Mouse (Mus musculus) liver, embryonic 14.5 days (tissue): ENCODE results near the gene Zfp383. TPM values are rescaled to one million over a fixed set of nuclear protein-coding genes. Genes with fewer than 3 reads are reported as not detected.
"Not testable (repeated sequence)": the region's sequence is repeated elsewhere in the genome, so short reads cannot be mapped to it uniquely, and the experiment has no call there.

Source experiments
- ATAC-seq: fragments of 200-750 bp; cut with Nextera tagmentation; 2 replicates; pipeline ENCODE4 v1.8.0; 2017; ENCODE audit warnings: moderate number of reproducible peaks, mild to moderate bottlenecking, moderate library complexity; ENCODE audit not compliant: insufficient read depth
- DNase-seq, 3 experiments: peaks; one replicate each; pipeline ENCODE4 v3.0.0-alpha.2; 2012 to 2013; ENCODE audit warnings: low read depth in 3 of 3, low spot score in 3 of 3
- H3K27ac ChIP-seq: fragments of 300-500 bp; sonication (generic); 2 replicates; pipeline ENCODE4 v1.5.1; 2014; ENCODE audit warnings: moderate library complexity, mild to moderate bottlenecking, control low read depth, inconsistent platforms
- H3K27me3 ChIP-seq: fragments of 300-500 bp; sonication (generic); 2 replicates; pipeline ENCODE4 v1.6.1; 2014; ENCODE audit warnings: mild to moderate bottlenecking, low read length, moderate library complexity; ENCODE audit not compliant: control insufficient read depth, insufficient read depth
- H3K36me3 ChIP-seq: fragments of 300-500 bp; sonication (generic); replicated peaks from 2 replicates; pipeline ENCODE4 v1.6.1; 2014; ENCODE audit warnings: low read depth; ENCODE audit not compliant: control insufficient read depth, insufficient read depth
- H3K4me1 ChIP-seq, 2 experiments: fragments of 200-500 bp in 1 of 2; fragments of 300-500 bp in 1 of 2; sonication (generic) in 1 of 2; replicated peaks; 2 replicates each; pipeline ENCODE4 v1.6.1; 2012 to 2014; ENCODE audit warnings: antibody characterized with exemption in 1 of 2, inconsistent platforms in 1 of 2, low read length in 1 of 2; ENCODE audit not compliant: control insufficient read depth in 2 of 2, insufficient read depth in 2 of 2
- H3K4me2 ChIP-seq: fragments of 300-500 bp; sonication (generic); 2 replicates; pipeline ENCODE4 v1.6.1; 2014; ENCODE audit warnings: low read depth, mild to moderate bottlenecking, control low read depth, moderate library complexity
- H3K4me3 ChIP-seq, 2 experiments: fragments of 200-500 bp in 1 of 2; fragments of 300-500 bp in 1 of 2; sonication (generic) in 1 of 2; 2 replicates each; pipeline ENCODE4 v1.5.1; 2012 to 2014; ENCODE audit warnings: low read depth in 2 of 2, low read length in 2 of 2, mild to moderate bottlenecking in 2 of 2, control low read depth in 1 of 2, inconsistent platforms in 1 of 2, moderate library complexity in 1 of 2; ENCODE audit not compliant: insufficient read depth in 1 of 2
- H3K9ac ChIP-seq: fragments of 300-500 bp; sonication (generic); replicated peaks from 2 replicates; pipeline ENCODE4 v1.6.1; 2014; ENCODE audit warnings: mild to moderate bottlenecking, control low read depth, moderate library complexity
- H3K9me3 ChIP-seq: fragments of 300-500 bp; sonication (generic); 2 replicates; pipeline ENCODE4 v1.6.1; 2016; ENCODE audit warnings: low read length, mixed read lengths; ENCODE audit not compliant: control insufficient read depth
- CTCF ChIP-seq: IDR thresholded peaks from 2 replicates; pipeline ENCODE4 v1.5.1; 2016; ENCODE audit warnings: antibody characterized with exemption, low read depth, control low read depth
- EP300 ChIP-seq: IDR thresholded peaks from 2 replicates; pipeline ENCODE4 v1.6.1; 2016; ENCODE audit warnings: antibody characterized with exemption, low read depth
- WGBS: fragments of 180-500 bp; shearing (Covaris S2); extraction: QIAGEN DNeasy Blood & Tissue Kit; methylation state at CpG from one replicate; pipeline ENCODE4 v1.1.7; 2014; ENCODE audit not compliant: insufficient replicate concordance; 5-methylcytosine and 5-hydroxymethylcytosine counted together
- polyA plus RNA-seq, 2 experiments: library from polyadenylated mRNA; depleted of rRNA in 1 of 2; stranded (reverse) in 1 of 2; unstranded in 1 of 2; fragments of >200 nt; fragmentation: Nextera tagmentation in 1 of 2; extraction: Ambion mirVana in 1 of 2; gene quantifications; 2 replicates each; pipeline versions ENCODE4 v1.2.1 to v1.2.3; 2012 to 2014

The Zfp383 gene
- 0.51 and 0.69 TPM in 2 replicates for polyA plus RNA-seq (2012; rRNA removed)
- polyA plus RNA-seq (2014; fragmentation: Nextera tagmentation; extraction: Ambion mirVana) = 0.35 and 0.42 TPM in 2 replicates

DNA sequence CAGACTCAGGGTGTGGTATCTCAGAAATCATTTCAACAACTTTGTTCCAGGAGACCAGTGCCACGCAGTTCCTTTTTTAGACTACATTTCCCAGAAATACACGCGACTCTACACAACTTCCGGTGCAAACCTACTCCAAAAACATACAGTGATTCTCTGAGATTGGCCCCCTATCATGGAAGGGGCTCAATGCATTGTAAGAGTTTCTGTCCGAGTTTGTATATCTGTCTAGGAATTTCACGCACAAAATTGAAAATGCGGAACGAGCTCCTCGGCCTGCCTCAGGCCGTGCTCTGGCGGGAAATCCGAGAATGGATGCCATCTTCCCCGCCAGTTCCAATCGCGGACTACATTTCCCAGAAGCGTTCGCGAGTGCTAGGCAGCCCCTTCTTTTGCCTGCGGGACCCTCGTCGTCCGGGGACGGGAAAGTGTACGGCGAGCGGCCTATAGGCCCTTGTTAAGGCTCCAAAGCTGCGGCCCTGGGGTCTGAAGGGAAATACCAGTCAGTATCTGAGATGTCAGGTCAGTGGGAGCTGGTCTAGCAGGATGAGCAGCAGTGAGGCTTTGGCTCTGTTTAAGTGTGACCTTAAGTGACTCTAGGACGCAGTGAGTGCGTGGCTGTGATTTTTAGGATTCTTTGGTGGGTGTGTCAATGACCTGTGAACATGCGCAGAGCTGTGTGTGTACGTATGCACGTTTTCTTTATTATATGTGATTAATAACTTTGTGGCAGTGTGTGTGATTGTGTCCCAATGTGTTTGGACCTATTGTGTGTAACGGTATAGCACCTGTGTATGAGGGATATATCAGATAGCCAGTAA lies at the start of gene Zfp383:
TSS of gene Zfp383 (plus strand) at position 94 of the 821 bp plus-strand sequence.
- H3K9me3 ChIP-seq = no peaks in the 10 kb centered on the region
- no peaks in the 10 kb centered on the region; the same call in 1 of the 2 replicates for H3K36me3 ChIP-seq
- H3K4me2 ChIP-seq = peak within 1 kb of the TSS; percentile 85
- H3K4me1 ChIP-seq = peaks cover 0 to 4% of the 10 kb centered on the region in 2 experiments; a peak in 3 of 4 replicates
- 2% methylated on average over 33 of the region's 33 CpGs for WGBS
- DNase-seq (peak; percentile 34 to 57 (median 39)), ATAC-seq (peak; percentile 59)
- H3K9ac ChIP-seq = peak within 1 kb of the TSS; percentile 47
- peak within 1 kb of the TSS; percentile 66 to 79 for H3K4me3 ChIP-seq
- no peak within 1 kb of the TSS for H3K27ac ChIP-seq
- TF ChIP-seq CTCF (no peak), EP300 (no peak)
- H3K27me3 ChIP-seq = no peaks in the 10 kb centered on the region

DNA sequence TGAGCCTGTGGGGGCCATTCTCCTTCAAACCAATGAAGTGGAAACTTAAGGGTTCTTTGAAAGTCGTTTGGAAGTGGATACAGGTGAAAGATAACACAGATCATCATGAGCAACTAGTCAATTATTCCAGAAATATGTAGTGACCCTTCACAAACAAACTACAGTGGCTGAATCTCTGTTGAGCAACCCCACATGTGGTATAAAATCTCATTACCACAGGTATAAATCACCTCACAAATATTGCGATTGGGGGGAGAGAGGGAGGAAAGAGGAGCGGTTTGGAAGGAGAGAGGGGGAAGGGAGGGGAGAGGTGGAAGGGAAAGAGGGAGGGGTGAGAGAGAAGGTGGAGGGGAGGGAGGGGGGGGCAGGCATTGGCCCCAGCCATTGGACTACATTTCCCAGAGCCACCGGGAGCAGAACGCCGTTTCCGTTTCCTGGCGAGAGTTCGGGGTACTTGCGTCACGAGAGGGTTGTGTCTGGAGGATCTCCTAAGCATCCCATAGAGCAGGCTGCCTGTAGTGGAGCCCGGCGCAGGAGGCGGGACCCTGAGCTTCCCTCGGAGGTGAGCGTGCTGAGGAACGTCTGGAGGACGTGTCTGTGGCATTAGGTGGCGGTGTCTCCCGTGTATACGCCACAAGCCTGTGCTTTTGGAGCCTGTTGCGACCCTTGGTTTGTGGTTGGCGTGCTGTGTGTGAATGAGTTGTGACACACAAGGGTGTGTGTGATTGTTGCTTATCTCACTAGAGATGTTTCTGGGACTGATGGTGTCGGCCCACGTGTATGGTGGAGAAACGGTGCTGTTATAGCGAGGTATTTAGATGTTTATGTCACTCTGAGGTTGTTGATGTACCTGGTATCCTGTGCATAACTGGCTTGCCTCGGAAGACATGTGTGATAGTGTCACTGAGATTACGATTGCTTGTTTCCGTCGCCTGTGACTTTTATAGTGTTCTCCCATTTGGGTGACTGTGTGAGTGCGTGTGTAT lies 48.2 kb upstream of the Zfp383 start, which contains the start of gene Zfp420:
TSS of gene Zfp420 (plus strand) at position 448 of the 986 bp plus-strand sequence.
- Histone ChIP-seq H3K4me2 (peak within 1 kb of the TSS; percentile 68), H3K4me3 (peak within 1 kb of the TSS; percentile 58 to 96), H3K27me3 (no peaks in the 10 kb centered on the region), H3K4me1 (peaks cover 0 to 6% of the 10 kb centered on the region in 2 experiments; a peak in 2 of 4 replicates), H3K27ac (no peak within 1 kb of the TSS), H3K9ac (peak within 1 kb of the TSS; percentile 54), H3K36me3 (no peaks in the 10 kb centered on the region), H3K9me3 (no peaks in the 10 kb centered on the region)
- ATAC-seq = peak; percentile 91
- TF ChIP-seq CTCF = peak; percentile 45
- TF ChIP-seq EP300 = no peak
- DNase-seq = peak; percentile 64 to 67 (median 66)
- WGBS = 5% methylated on average over 32 of the region's 32 CpGs

DNA sequence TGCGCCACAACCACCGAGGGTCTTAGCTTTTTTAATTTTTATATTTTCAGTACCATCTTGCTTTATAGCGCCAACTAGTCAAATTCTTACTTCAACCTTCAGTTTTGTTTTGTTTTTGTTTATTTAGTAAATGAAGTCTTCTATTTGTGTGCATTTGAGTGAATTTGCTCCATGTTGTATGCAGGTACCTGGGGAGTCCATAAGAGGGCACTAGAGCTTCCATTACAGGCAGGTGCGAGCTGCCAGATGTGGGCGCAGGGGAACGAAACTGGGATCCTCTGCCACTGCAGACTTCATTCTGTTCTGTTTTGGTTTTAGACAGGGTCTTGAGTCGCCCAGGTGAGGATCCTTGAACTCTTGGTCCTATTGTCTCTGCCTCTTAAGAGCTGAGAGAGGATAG lies 46.4 kb upstream of the Zfp383 start:
- ATAC-seq = no peak
- Histone ChIP-seq H3K9me3 (no peaks in the 10 kb centered on the region), H3K4me2 (no peak overlapping the region), H3K4me3 (no peak overlapping the region), H3K36me3 (no peaks in the 10 kb centered on the region), H3K27me3 (no peaks in the 10 kb centered on the region), H3K27ac (no peak overlapping the region), H3K4me1 (peaks cover 0 to 6% of the 10 kb centered on the region in 2 experiments; a peak in 2 of 4 replicates), H3K9ac (no peak overlapping the region)
- 81% methylated on average over 7 of the region's 7 CpGs for WGBS
- DNase-seq = peak in 1 of 3 experiments; percentile 2
- TF ChIP-seq CTCF (peak; percentile 45), EP300 (no peak)

DNA sequence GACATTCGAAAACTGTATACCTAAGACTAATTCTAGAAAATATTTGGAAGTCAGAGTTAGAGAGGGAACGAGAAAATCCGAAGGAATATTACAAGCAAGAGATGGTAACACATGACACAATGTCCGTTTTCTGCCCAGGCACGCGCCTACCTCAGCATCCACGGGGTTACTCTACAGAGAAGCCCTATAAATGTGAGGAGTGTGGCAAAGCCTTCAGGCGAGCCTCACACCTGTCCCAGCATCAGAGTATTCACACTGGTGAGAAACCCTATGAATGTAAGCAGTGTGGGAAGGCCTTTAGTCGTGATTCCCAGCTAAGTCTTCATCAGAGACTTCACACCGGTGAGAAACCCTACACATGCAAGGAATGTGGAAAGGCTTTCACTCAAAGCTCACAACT lies 33.8 kb upstream of the Zfp383 start:
- no peak for DNase-seq
- no peak for TF ChIP-seq EP300
- no peak for TF ChIP-seq CTCF
- H3K4me3 ChIP-seq = no peak overlapping the region
- H3K36me3 ChIP-seq = no peaks in the 10 kb centered on the region
- no peaks in the 10 kb centered on the region for H3K4me1 ChIP-seq
- no peak overlapping the region for H3K27ac ChIP-seq
- ATAC-seq = no peak
- no peak overlapping the region for H3K9ac ChIP-seq
- 70% methylated on average over 10 of the region's 10 CpGs for WGBS
- no peaks in the 10 kb centered on the region for H3K27me3 ChIP-seq
- H3K4me2 ChIP-seq = no peak overlapping the region
- H3K9me3 ChIP-seq = peaks cover 19% of the 10 kb centered on the region

DNA sequence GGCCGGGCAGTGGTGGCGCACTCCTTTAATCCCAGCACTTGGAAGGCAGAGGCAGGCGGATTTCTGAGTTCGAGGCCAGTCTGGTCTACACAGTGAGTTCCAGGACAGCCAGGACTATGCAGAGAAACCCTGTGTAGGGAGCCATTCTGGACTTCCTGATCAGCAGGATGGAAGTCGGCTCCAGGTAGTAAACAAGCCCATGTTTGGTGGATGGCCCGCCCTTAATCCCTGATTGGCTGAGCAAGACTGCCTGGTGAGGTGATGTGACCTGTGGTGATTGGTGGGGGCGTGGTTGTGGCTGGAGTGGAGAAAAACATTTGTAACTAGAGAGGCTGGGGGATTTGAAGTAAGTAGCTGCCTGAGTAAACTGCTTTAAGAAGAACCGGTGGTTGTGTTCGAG lies 30.5 kb upstream of the Zfp383 start:
- H3K27ac ChIP-seq, DNase-seq, H3K36me3 ChIP-seq, H3K27me3 ChIP-seq, ATAC-seq, H3K4me3 ChIP-seq, H3K9ac ChIP-seq, H3K4me1 ChIP-seq, H3K4me2 ChIP-seq: not testable (repeated sequence)
- H3K9me3 ChIP-seq = peaks cover 19% of the 10 kb centered on the region
- WGBS = 78% methylated on average over 9 of the region's 9 CpGs
